Mouse (Mus musculus) testis, postnatal 10 days (tissue): Measurements from ENCODE around the gene Lifr.

Experiments
- DNase-seq: peaks from one replicate; pipeline ENCODE4 v3.0.0; 2021; ENCODE audit warnings: low spot score

The Lifr gene

GRCm38 (mm10) chr15:7080916-7081626, 9.3 kb upstream of the Lifr start:
- no peak for DNase-seq

- DNase-seq = no peak
These were observed 8.6 kb upstream of the Lifr start for GRCm38 (mm10) chr15:7081795-7082194.

- no peak for DNase-seq
These were observed 7.5 kb upstream of the Lifr start for GRCm38 (mm10) chr15:7082901-7083300.

GRCm38 (mm10) chr15:7084780-7085497, 5.5 kb upstream of the Lifr start:
- DNase-seq = no peak

GRCm38 (mm10) chr15:7088691-7089090, 1.7 kb upstream of the Lifr start:
- DNase-seq = no peak

GRCm38 (mm10) chr15:7092321-7092720, 1.9 kb downstream of the Lifr start:
- no peak for DNase-seq

- DNase-seq = no peak
These were observed 9.0 kb downstream of the Lifr start for GRCm38 (mm10) chr15:7099406-7099805.

GRCm38 (mm10) chr15:7100226-7100625, 9.8 kb downstream of the Lifr start:
- no peak for DNase-seq

GRCm38 (mm10) chr15:7103051-7103450, 12.6 kb downstream of the Lifr start:
- no peak for DNase-seq

- DNase-seq = no peak
These were observed 14.8 kb downstream of the Lifr start for GRCm38 (mm10) chr15:7105224-7105623.

GRCm38 (mm10) chr15:7108160-7108559, 17.7 kb downstream of the Lifr start:
- DNase-seq = no peak

- DNase-seq = no peak
These were observed 22.0 kb downstream of the Lifr start for GRCm38 (mm10) chr15:7112227-7112907.

- no peak for DNase-seq
These were observed 23.5 kb downstream of the Lifr start for GRCm38 (mm10) chr15:7113906-7114305.

- DNase-seq = no peak
These were observed 25.1 kb downstream of the Lifr start for GRCm38 (mm10) chr15:7115326-7116003.

- DNase-seq = no peak
These were observed 25.8 kb downstream of the Lifr start for GRCm38 (mm10) chr15:7116216-7116615.

GRCm38 (mm10) chr15:7116699-7117098, 26.3 kb downstream of the Lifr start:
- DNase-seq = no peak

- no peak for DNase-seq
These were observed 27.5 kb downstream of the Lifr start for GRCm38 (mm10) chr15:7117944-7118343.

GRCm38 (mm10) chr15:7118849-7119248, 28.4 kb downstream of the Lifr start:
- peak; percentile 66 for DNase-seq

GRCm38 (mm10) chr15:7119930-7120512, 29.6 kb downstream of the Lifr start:
- no peak for DNase-seq

GRCm38 (mm10) chr15:7123781-7124450, 33.5 kb downstream of the Lifr start:
- no peak for DNase-seq

GRCm38 (mm10) chr15:7126171-7126570, 35.8 kb downstream of the Lifr start:
- DNase-seq = no peak
